8 mouse cellular contexts compared by ENCODE assay signal in the genomic region with DNA sequence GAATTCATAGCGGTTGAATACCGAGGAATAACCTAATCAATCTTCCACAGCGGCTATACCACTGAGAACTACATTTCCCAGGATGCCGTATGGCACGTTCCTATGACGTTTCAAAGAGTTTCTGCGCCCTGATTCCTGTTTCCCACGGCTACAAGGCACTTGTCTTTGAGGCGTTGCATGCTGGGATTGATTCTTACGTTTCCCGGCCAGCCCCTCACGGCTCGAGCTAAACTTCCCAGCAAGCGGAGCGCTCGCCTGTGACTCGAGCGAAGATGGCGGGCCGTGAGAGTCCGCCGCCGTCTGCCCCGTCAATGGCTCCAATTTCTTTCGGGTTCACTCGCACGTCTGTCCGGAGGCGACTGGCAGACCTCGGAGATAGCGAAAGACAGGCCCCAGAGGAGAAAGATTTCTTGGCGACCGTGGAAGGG. TPM values are rescaled to one million over a fixed set of nuclear protein-coding genes. Genes with fewer than 3 reads are reported as not detected.
A peak's percentile ranks its signal among the peaks of the same experiment; 100 is the strongest.
DNase-seq lines count a peak whose midpoint lies in the region; ATAC-seq lines count a peak whose summit lies in the region.

A gene (plus strand): TSS at position 178 of the 428 bp plus-strand sequence.

- peak; percentile 99 to 100 for ATAC-seq in hematopoietic stem cell, adult 5-6 weeks (replicated peaks in 1 of 2; ENCODE audit: insufficient read depth in 1 of 2, low FRiP score in 2 of 2, low TSS enrichment in 1 of 2, low read depth in 1 of 2, poor library complexity in 2 of 2, severe bottlenecking in 2 of 2)
- ATAC-seq in lung, embryonic 16.5 days (ENCODE audit: low read depth) = peak; percentile 96

- H3K4me3 ChIP-seq in lung, embryonic 16.5 days (ENCODE audit: low read length) = peak within 1 kb of the TSS; percentile 67

- 6% methylated on average over 33 of the region's 33 CpGs for WGBS in lung, embryonic 16.5 days

- peak within 1 kb of the TSS; percentile 73 for H3K9ac ChIP-seq in lung, embryonic 16.5 days (ENCODE audit: low read length)

- DNase-seq in MEL-GATA-1-ER (ENCODE audit: extremely low read depth, low read depth) = peak; percentile 96
- DNase-seq in cerebellum, adult 8-10 months = peak; percentile 75
- DNase-seq in forelimb bud, embryonic 11.5 days (ENCODE audit: low read depth, low spot score) = peak; percentile 89
- DNase-seq in layer of hippocampus, adult 9-10 months (ENCODE audit: low spot score) = peak; percentile 73
- DNase-seq in ovary, postnatal 10 days (ENCODE audit: low spot score) = peak; percentile 12
- peak; percentile 69 to 74 for DNase-seq in thymus, postnatal 10 days (ENCODE audit: low spot score in 2 of 2)

- H3K4me1 ChIP-seq in lung, embryonic 16.5 days (replicated peaks; ENCODE audit: control insufficient read depth, insufficient read depth, low read length) = no peaks in the 10 kb centered on the region; the same call in 1 of the 2 replicates

- H3K27me3 ChIP-seq in lung, embryonic 16.5 days (ENCODE audit: control insufficient read depth, insufficient read depth, low read depth, low read length) = no peaks in the 10 kb centered on the region

- H3K27ac ChIP-seq in lung, embryonic 16.5 days (ENCODE audit: low read length) = peak within 1 kb of the TSS; percentile 17; the same call in 1 of the 2 replicates

- H3K36me3 ChIP-seq in lung, embryonic 16.5 days (ENCODE audit: control insufficient read depth, insufficient read depth, low read length) = peaks cover 2% of the 10 kb centered on the region

- no peaks in the 10 kb centered on the region for H3K9me3 ChIP-seq in lung, embryonic 16.5 days (ENCODE audit: control insufficient read depth, low read length)

- peak within 1 kb of the TSS; percentile 61 for H3K4me2 ChIP-seq in lung, embryonic 16.5 days (ENCODE audit: low read depth, low read length)

RNA-seq across cellular contexts. Expression of the gene that starts here (rescaled TPM):
- total RNA-seq in hematopoietic stem cell, adult 5-6 weeks (2017) = 20.3 and 25.5 TPM in 2 replicates
- polyA plus RNA-seq in lung, embryonic 16.5 days (2015; fragmentation: Nextera tagmentation; extraction: Ambion mirVana) = 51.6 and 51.8 TPM in 2 replicates

Comparison
In these comparisons a context has a peak if more than half of its experiments do, and no peak if none do; other contexts are left out.
1. Peak in every context shown above with its lines: DNase-seq, ATAC-seq, H3K4me3 ChIP-seq and H3K27ac ChIP-seq.
2. DNase-seq: peak in every context shown above with its lines; median percentile 96 in MEL-GATA-1-ER; 89 in forelimb bud, embryonic 11.5 days; 75 in cerebellum, adult 8-10 months; 73 in layer of hippocampus, adult 9-10 months; 72 in thymus, postnatal 10 days; 12 in ovary, postnatal 10 days.